Mouse (Mus musculus): ENCODE measurements around the gene Mterf1a. TPM values are rescaled to one million over a fixed set of nuclear protein-coding genes. Genes with fewer than 3 reads are reported as not detected.
"Not testable (repeated sequence)": the region's sequence is repeated elsewhere in the genome, so short reads cannot be mapped to it uniquely, and the experiment has no call there.

Gene Mterf1a
- total RNA-seq (2021), result 10 to 100 TPM; 11.8 to 12.1 TPM
- long read RNA-seq, experiment 1, partial matches to known transcripts, result 1 of 5 reads
- long read RNA-seq, experiment 1, other reads (novel, unspliced or antisense), result 0 of 5 reads
- long read RNA-seq, experiment 2, transcript Mterf1a-201 (2 exons, 1,376 nt), result major isoform, 13 of 18 reads
- long read RNA-seq, experiment 2, partial matches to known transcripts, result 2 of 18 reads
- long read RNA-seq, experiment 2, other reads (novel, unspliced or antisense), result 2 of 18 reads

- peak; percentile 52 for TF ChIP-seq CTCF (conservative IDR thresholded peaks at IDR 0.05)
- not testable (repeated sequence) for H3K27ac ChIP-seq
- peak within 1 kb of the TSS; percentile 55 for H3K4me3 ChIP-seq
- peak; percentile 6 to 12 for DNase-seq (ENCODE audit: low spot score in 2 of 2)
Measured at GRCm38 (mm10) chr5:3893459-3894293, at the start of gene Mterf1a. Gene Mterf1a (minus strand): TSS chr5:3893933.

GRCm38 (mm10) chr5:3943169-3943568 is 49.4 kb upstream of the Mterf1a start:
- not testable (repeated sequence) for H3K27ac ChIP-seq; H3K4me3 ChIP-seq; DNase-seq (ENCODE audit: low spot score in 2 of 2)

GRCm38 (mm10) chr5:3941240-3941639 is 47.5 kb upstream of the Mterf1a start:
- no peak overlapping the region for H3K27ac ChIP-seq
- no peak overlapping the region for H3K4me3 ChIP-seq
- no peak for TF ChIP-seq CTCF (conservative IDR thresholded peaks at IDR 0.05)
- DNase-seq (ENCODE audit: low spot score in 2 of 2), result peak in 1 of 2 experiments; percentile 50

GRCm38 (mm10) chr5:3939335-3939734 is 45.6 kb upstream of the Mterf1a start:
- DNase-seq (ENCODE audit: low spot score in 2 of 2), result no peak

GRCm38 (mm10) chr5:3938905-3939304 is 45.2 kb upstream of the Mterf1a start:
- Histone ChIP-seq H3K4me3 (no peak overlapping the region), H3K27ac (no peak overlapping the region)
- no peak for DNase-seq (ENCODE audit: low spot score in 2 of 2)
- TF ChIP-seq CTCF (conservative IDR thresholded peaks at IDR 0.05), result no peak

More at GRCm38 (mm10) chr5:3939335-3939734, 45.6 kb upstream of the Mterf1a start:
- no peak overlapping the region for H3K4me3 ChIP-seq
- no peak for TF ChIP-seq CTCF (conservative IDR thresholded peaks at IDR 0.05)
- H3K27ac ChIP-seq, result no peak overlapping the region

- H3K27ac ChIP-seq, result no peak overlapping the region
- H3K4me3 ChIP-seq, result no peak overlapping the region
- DNase-seq (ENCODE audit: low spot score in 2 of 2), result no peak
- TF ChIP-seq CTCF (conservative IDR thresholded peaks at IDR 0.05), result no peak
Measured at GRCm38 (mm10) chr5:3935778-3936554, 42.2 kb upstream of the Mterf1a start.

GRCm38 (mm10) chr5:3935266-3935665 is 41.5 kb upstream of the Mterf1a start:
- Histone ChIP-seq H3K27ac (no peak overlapping the region), H3K4me3 (no peak overlapping the region)
- no peak for TF ChIP-seq CTCF (conservative IDR thresholded peaks at IDR 0.05)
- DNase-seq (ENCODE audit: low spot score in 2 of 2), result no peak

- no peak for TF ChIP-seq CTCF (conservative IDR thresholded peaks at IDR 0.05)
- Histone ChIP-seq H3K4me3 (no peak overlapping the region), H3K27ac (no peak overlapping the region)
- no peak for DNase-seq (ENCODE audit: low spot score in 2 of 2)
Measured at GRCm38 (mm10) chr5:3933551-3933950, 39.8 kb upstream of the Mterf1a start.

- no peak for TF ChIP-seq CTCF (conservative IDR thresholded peaks at IDR 0.05)
- Histone ChIP-seq H3K4me3 (no peak overlapping the region), H3K27ac (no peak overlapping the region)
- no peak for DNase-seq (ENCODE audit: low spot score in 2 of 2)
Measured at GRCm38 (mm10) chr5:3931636-3932035, 37.9 kb upstream of the Mterf1a start.

- no peak overlapping the region for H3K4me3 ChIP-seq
- TF ChIP-seq CTCF (conservative IDR thresholded peaks at IDR 0.05), result no peak
- no peak overlapping the region for H3K27ac ChIP-seq
- no peak for DNase-seq (ENCODE audit: low spot score in 2 of 2)
Measured at GRCm38 (mm10) chr5:3930760-3931159, 37.0 kb upstream of the Mterf1a start.

- H3K4me3 ChIP-seq, result peak overlapping the region; percentile 60
- no peak for DNase-seq (ENCODE audit: low spot score in 2 of 2)
- peak overlapping the region; percentile 93 for H3K27ac ChIP-seq
- no peak for TF ChIP-seq CTCF (conservative IDR thresholded peaks at IDR 0.05)
Measured at GRCm38 (mm10) chr5:3928690-3929046, 34.9 kb upstream of the Mterf1a start.

- Histone ChIP-seq H3K4me3 (peak within 1 kb of the TSS; percentile 60), H3K27ac (peak within 1 kb of the TSS; percentile 93)
- DNase-seq (ENCODE audit: low spot score in 2 of 2), result peak; percentile 18 to 60
- no peak for TF ChIP-seq CTCF (conservative IDR thresholded peaks at IDR 0.05)
Measured at GRCm38 (mm10) chr5:3927801-3928689, 34.3 kb upstream of the Mterf1a start, which contains the start of gene Akap9. Gene Akap9 (plus strand): TSS chr5:3928054.

Measured in layer of hippocampus, adult 2 months (tissue).